Mouse (Mus musculus) bone marrow macrophage, adult 2 months (primary cell): Measurements from ENCODE around the gene Nup188.

Experiments used
- CTCF ChIP-seq: IDR thresholded peaks from 2 replicates; pipeline ENCODE4 v1.5.1; 2012; ENCODE audit warnings: low read depth, mild to moderate bottlenecking, low read length, moderate library complexity
- POLR2A ChIP-seq: IDR thresholded peaks from 2 replicates; pipeline ENCODE4 v1.6.1; 2012; ENCODE audit warnings: mild to moderate bottlenecking, low read depth, low read length, borderline replicate concordance

- no peak for TF ChIP-seq CTCF
- TF ChIP-seq POLR2A = no peak
These were observed 39.2 kb upstream of the Nup188 start for GRCm38 (mm10) chr2:30247036-30247435.
